Mouse (Mus musculus): ENCODE measurements around the gene Lpxn.

Lpxn gene

DNA sequence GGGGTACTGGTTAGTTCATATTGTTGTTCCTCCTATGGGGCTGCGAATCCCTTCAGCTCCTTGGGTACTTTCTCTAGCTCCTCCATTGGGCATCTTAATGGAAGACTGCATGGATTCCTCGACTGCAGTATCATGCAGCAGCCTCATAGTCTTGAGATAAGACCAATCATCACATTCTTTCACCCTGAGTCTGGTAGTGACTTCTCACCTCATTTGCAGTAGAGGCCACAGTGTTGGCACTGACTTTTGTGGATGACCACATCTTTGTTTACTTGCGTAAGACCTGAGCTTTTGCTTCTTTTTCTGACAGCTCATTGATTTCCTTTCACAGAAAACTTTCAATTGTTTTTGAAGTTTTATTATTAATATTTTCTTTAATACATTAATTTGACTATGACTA is 9.7 kb downstream of the Lpxn start:
- DNase-seq, result peak; percentile 70

GRCm38 (mm10) chr19:12806214-12806613 is 10.2 kb downstream of the Lpxn start:
- no peak for DNase-seq

- DNase-seq, result peak; percentile 74
Observed at GRCm38 (mm10) chr19:12812644-12813364, 16.8 kb downstream of the Lpxn start.

DNA sequence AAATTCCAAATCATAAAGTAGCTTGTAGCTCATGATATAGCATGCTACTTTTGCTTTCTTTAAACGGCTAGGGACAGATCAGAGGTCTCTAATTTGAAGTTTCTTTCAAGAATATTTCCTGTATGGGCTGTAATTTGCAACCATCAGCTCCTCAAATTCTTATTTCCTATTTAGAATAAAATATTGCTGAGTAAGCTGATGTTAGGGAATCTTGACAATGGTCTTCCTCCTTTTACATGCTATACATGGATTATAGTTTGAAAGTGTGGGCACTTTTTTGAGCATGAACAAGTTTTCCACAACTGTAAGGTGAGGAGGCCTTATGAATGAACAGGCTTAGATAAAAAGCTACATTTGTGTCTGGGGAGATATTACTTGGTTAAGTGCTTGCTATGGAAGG is 17.9 kb downstream of the Lpxn start:
- no peak for DNase-seq

GRCm38 (mm10) chr19:12818507-12818906 is 22.5 kb downstream of the Lpxn start:
- DNase-seq, result no peak

- DNase-seq, result no peak
Observed at GRCm38 (mm10) chr19:12820383-12820782, 24.4 kb downstream of the Lpxn start.

GRCm38 (mm10) chr19:12824549-12824948 is 28.6 kb downstream of the Lpxn start:
- DNase-seq, result no peak

- no peak for DNase-seq
Observed at GRCm38 (mm10) chr19:12830823-12831430, 34.9 kb downstream of the Lpxn start.

DNA sequence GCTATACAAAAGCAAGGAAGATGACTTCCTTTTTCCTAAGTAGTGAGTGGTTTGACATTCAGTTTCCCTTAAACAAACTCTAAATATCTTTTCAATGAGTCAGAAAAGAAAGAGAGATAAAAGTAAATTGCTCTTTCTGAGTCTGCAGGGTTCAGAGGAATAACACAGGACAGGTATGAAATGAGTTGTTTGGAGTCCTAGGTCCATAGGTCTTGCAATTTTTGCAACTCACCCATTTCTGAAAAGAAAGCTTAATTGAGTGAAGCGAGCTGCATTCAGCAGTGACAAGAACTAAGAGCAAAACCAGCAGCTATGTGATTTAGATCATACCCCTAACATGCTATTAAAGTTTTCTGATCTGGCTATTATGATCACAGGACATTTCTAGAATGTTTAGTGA is 35.6 kb downstream of the Lpxn start:
- no peak for DNase-seq

- DNase-seq, result no peak
Observed at GRCm38 (mm10) chr19:12833625-12834024, 37.6 kb downstream of the Lpxn start.

DNA sequence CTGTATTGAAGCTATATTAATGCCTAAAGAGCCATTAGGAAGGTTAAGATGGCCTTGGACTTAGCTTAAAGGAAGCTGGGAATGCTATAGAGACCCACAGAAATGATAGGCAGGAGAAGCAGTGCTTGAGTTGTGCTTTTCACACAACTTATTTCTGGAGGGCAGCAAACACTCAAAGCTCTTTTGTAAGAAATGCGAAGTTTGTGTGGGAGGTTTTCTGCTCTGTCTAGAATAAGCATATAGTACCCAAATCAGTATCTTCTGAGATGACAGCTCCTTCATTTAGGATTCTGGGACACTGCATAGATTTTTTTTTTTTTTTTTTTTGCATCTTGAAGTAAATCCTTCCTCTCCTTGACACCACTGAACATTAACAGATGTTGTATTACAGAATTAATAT is 42.5 kb downstream of the Lpxn start:
- no peak for DNase-seq

GRCm38 (mm10) chr19:12846382-12846781 is 50.4 kb downstream of the Lpxn start, which contains the start of gene Gm5244:
Gene Gm5244, plus strand, starts transcription at chr19:12846682.
- DNase-seq, result no peak

DNA sequence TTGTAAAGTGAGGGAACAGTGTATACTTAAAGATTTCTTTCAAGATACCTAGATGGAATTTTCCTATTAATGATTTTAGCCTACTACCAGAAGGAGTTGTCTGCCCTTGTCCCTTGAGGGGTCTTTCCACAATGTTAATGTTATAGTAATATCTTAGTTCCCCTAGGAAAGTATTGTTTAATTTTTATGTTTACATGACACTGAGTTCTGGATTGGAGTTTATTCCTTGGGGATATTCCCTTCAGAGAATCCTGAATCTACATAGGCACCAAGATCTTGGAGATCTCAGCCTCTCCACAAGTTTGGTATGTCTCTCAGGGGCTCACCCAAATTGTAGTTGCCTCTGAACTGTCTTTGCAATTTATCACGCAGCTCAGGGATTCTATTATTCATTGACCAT is 61.0 kb downstream of the Lpxn start, which contains the start of gene Olfr1444:
Gene Olfr1444, plus strand, starts transcription at position 301 of the 400 bp plus-strand sequence.
- no peak for DNase-seq

Data from heart, adult 11 months (tissue).